Mouse (Mus musculus) adrenal gland (tissue): ENCODE results near the gene Gtf2h1.
"Not testable (repeated sequence)": the region's sequence is repeated elsewhere in the genome, so short reads cannot be mapped to it uniquely, and the experiment has no call there.

Experiments
- intact Hi-C: fragments of 180-260 bp; cut with DNase I; formaldehyde crosslinking; loops from one replicate; pipeline ENCODE4 v1.15.1; 2025

The Gtf2h1 gene

DNA sequence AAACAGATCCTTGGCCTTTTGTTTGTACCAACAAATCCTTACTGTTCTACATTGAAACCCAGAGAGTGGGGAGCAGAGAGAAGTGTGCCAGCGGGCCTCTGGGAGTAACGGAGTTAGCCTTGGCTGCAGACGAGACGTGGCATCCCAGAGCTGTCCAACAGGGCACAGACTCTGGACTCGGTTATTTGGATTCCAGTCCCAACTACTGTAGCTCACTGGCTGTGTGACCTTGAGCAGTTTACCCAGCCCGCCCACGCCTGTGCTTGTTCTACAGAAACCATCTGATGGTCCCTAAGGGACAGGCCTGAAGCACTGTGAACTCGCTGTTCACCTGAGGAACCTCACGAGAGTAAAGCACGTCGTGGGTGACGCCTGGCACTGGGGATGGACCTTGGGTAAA, 34.0 kb downstream of the Gtf2h1 start:
- intact Hi-C loops: no loop called here

DNA sequence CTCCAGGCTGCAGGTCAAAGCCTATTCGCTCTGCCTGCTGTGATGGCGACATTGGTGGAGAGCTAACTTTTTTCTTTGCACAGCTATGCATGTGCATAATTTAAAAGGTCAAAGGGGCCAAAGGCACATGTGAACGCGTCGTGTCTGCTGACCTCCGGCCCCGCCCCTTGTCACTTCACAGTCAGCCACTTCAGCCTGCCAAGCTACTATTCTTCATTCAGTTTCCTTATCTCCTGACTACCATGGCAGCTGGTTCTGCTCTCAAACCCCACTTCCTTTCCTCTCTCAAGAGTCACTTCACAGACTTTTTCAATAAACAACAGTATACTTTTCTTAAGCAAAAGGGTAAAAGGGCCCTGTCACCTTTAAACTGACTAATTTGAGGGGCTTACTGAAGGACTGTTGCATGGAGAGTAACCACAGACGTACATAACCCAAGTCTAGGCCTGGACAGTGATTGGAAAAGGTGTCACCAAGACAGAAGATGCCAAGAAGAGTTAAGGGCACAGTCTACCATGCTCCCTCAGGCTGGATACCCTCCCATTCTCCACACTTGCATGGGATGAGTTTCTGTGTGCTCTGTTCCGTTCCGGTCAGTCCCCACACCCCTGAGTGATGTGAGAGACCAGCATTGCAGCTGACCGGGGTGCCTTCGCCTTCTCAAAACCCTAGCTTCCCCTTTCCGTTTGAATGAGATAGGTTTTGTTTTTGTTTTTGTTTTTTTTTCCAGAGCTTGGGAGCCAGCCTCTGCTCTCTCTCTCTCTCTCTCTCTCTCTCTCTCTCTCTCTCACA, 35.1 kb downstream of the Gtf2h1 start:
- intact Hi-C loops: no loop called here

DNA sequence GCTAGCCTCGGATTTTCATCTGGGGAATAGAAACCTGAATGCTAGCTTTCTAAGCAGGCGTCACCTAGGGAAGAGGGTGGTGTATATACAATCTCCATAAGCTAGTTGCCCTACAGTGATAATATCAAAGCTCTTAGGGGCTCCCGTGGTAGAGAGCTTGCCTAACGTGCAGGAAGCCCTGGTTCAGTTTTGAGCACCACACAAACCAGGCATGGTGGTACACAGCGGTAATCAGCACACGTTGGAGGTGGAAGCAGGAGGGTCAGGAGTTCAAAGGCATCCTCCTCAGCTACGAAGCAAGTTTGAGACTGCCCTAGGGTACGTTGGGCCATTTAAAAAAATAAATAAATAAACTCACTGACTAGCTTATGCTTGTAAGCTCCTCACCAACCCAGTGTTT, 35.8 kb downstream of the Gtf2h1 start:
- intact Hi-C loops: no loop called here

DNA sequence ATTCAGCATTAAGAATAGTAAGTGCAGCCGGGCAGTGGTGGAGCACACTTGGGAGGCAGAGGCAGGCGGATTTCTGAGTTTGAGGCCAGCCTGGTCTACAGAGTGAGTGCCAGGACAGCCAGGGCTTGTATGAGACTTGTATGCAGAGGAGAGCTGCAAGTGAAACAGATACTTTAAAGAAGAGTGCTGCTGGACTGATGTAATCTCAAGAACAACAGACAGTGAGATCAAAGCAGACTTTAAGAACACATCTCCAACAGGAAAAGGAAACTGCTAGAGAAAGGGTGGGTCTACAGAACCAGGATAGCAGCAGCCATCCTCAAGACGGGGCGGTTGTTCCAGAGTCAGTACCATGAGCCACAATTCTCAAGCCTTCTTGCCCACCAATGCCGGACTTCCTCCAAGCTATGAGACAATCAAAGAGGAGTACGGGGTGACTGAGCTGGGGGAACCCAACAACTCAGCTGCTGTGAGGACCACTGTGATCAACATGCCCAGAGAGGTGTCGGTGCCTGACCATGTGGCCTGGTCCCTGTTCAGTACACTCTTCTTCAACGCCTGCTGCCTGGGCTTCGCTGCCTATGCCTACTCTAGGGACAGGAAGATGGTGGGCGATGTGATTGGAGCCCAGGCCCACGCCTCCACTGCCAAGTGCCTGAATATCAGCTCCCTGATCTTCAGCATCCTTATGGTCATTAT, 36.4 kb downstream of the Gtf2h1 start:
- intact Hi-C loops: not testable (repeated sequence)

DNA sequence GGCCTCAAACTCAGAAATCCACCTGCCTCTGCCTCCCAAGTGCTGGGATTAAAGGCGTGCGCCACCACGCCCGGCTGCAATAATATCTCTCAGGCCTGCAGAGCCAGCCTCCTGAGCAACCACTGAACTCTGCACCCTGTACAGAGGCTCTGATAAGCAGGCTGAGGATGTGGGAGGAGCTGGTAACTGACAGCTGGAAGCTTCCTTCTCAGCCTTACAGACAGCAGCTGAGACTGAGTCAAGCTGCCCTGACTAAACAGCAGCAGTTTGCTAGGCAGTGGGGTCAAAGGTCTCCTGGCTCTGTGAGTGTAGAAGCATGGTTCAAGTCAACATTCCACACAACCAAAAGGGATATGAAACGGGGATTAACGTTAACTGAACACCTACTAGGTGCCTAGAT, 37.4 kb downstream of the Gtf2h1 start:
- intact Hi-C loops: no loop called here

DNA sequence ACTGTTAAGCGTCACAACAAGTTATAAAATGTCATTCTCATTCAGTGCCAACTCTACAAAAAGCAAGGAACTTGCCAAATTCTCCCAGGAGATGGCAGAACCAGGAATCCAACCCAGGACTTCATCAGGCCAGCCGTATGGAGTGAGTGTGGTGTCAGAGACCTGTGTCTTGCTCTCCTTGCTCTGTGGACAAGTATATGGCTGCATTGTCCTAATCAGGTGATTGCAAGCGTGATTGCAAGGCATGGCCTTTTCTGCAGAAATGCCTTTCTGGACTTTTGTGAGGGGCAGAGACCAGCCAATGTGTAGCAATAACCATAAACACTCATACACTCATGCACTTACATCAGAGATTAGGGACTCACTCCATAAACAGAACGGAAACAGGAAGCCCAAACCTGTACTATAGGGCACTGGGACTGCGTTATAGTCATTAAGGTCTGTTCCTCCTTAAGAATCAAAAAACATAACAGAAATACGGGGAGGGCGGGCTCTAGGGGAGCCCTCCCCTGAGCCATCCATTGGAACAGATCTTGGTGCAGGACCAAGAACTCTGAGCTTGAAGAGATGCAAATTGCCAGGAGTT, 37.9 kb downstream of the Gtf2h1 start:
- intact Hi-C loops: no loop called here

DNA sequence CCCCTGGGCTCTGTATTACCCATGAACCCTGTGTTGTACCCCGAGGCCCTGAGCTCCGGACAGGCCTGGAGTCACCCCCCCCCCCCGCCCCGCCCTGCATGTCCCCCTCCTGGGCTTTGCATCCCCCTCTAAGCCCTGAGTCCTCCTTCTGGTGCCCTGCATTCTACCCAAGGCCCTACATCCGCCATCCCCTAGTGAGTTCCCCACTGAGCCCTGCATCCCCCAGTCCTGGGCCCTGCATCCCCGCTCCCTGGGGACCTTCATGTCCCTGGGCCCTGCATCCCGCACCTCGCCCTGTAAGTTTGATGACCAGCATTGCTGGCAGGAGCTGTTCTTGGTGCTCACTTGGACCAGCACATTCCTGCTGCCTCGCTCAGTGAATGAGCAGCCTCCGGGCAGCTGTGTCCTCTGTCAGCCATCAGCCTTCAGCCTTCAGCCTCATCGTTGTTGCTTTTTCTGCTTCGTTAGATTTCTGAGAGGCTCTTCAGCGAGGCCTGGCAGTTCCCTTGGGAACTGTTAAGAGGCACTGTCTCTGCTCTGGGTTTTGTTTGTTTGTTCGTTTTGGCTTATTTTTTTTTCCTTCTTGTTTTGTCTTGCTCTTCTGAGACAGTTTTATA, 39.2 kb downstream of the Gtf2h1 start:
- intact Hi-C loops: no loop called here

DNA sequence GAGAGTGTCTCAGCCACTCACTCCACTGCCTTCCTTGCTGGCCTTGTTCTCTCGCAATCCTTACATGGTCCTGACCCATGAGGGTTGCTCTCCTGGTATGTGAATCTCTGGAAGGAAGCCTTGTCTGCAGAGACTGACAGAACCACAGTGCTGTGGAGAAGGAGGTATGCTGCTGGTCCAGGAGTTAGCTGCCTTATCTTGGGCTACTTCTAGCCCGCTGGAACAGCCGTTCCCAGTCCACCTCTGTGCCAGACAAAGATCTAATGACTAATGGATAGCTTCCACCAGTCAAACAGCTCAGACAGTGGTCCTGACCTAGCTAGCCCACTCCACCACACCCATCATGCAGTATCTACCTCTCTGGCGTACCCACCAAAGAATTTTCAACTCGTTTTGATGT, 40.5 kb downstream of the Gtf2h1 start:
- intact Hi-C loops: no loop called here

DNA sequence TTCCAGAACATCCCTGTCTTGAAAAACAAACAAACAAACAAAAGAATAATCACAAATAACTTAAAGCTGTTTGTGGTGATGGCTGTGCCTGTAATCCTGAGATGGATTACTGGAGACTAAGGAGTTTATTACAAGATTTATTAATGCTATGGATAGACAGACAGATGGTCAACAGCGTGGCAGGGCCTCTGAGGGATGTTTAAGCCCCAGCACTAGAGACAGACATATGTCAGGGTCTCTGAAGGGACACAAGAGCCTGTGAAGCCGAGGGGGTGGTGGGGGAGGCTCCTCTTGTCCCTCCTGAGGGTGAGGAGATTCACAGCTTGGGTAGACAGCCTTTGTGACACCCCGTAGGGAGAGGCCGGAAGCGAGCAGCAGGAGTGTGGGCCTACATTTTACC, 41.2 kb downstream of the Gtf2h1 start:
- intact Hi-C loops: no loop called here

DNA sequence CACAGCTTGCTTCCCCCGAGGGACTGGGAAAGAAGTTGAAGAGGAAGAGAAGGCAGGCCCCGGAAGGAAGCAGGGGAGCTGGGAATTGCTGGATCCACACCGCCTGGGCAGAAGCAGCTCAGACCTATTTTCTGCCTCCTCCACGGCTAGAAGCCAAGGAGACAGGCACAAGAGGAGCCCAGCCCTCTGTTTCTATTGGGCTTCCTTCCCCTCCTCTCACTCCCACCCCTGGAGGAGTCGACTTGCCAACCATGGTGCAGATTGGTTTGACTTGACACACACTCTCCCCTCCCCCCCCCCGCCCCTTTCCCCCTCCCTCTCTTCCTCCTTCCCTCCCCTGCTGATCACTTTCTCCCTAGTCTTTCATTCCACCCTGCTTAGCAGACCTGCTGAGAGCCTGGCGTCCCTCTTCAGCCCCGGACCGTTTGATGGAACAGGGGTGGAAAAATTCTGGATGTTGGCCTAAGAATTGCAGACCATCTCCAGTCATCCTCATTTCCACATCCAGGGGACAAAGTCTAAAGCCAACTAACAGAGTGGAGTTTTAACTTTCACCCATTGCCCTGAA, 42.3 kb downstream of the Gtf2h1 start:
- intact Hi-C loops: no loop called here

DNA sequence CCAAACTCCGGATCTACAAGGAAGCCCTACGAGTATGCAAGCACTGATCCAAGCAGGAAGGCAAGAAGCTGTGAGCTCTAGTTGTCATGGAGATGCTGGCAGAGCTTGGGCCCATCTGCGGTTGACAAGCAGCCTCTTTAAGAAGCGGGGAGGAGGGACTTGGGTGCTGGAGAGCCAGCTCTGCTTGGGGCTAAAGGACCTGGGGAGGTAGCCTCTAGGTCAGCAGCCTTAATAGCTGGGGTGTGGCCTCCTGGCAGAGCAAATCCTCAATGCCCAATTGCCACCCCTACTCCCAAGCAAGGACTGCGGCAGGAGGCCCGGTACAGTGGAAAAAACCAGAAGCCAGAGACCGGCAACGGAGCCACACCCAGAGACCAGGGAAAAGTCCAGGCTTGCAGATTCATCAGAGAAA, 43.0 kb downstream of the Gtf2h1 start:
- intact Hi-C loops: no loop called here

DNA sequence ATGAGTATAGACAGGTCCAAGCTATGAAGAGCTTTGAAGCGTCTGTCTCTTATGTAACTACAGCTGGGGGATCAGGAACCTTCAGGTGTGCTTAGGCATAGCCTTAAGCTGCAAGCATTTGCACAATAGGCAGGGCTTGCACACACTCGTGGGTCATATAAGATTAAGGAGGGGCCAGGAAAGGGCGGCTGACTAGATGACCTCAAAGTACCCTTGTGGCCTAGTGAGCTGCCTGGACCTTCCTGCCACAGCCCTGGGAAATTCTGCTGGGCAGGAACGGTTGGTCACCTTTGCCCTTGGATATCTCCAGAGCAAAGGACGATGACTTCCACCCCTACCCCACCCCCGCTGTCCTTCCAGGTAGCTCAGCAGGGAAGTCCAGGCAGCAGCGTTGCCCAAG, 43.5 kb downstream of the Gtf2h1 start:
- intact Hi-C loops: no loop called here

DNA sequence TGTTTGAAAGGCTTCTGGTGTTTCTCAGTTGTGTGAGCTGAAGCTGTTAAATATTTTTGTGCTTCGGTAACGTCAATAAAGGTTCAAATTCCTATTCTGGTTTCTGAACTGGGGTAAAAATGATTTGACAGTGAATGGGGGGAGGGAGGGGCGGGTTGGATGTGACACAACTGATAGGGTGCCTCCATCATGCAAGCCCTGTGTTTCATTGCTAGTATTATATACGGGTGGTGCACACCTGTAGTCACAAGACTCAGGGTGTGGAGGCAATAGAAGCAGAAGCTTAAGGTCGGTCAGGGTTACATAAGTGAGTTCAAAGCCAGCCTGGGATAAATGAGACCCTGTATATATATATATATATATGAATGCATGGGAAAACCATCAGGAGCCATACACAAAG, 44.0 kb downstream of the Gtf2h1 start:
- intact Hi-C loops: no loop called here

DNA sequence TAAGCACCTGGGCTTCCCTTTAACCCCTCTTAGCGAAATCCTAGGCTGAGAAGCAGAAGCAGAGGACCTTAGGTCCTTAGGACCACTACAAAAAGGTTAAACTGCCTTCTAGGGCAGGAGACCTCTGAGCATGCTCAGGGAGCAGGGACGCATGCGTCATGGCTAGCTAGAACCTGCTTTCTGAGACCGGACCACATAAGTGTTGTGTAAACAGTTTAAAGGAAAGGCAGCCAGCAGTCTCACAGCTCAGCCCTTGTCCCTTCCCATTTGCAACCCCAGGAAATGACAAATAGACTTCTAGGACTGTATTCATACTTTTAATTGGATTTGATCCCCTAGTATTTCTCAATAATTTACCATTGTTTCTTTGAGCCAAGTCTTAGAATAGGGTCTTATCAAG, 44.4 kb downstream of the Gtf2h1 start:
- intact Hi-C loops: no loop called here

DNA sequence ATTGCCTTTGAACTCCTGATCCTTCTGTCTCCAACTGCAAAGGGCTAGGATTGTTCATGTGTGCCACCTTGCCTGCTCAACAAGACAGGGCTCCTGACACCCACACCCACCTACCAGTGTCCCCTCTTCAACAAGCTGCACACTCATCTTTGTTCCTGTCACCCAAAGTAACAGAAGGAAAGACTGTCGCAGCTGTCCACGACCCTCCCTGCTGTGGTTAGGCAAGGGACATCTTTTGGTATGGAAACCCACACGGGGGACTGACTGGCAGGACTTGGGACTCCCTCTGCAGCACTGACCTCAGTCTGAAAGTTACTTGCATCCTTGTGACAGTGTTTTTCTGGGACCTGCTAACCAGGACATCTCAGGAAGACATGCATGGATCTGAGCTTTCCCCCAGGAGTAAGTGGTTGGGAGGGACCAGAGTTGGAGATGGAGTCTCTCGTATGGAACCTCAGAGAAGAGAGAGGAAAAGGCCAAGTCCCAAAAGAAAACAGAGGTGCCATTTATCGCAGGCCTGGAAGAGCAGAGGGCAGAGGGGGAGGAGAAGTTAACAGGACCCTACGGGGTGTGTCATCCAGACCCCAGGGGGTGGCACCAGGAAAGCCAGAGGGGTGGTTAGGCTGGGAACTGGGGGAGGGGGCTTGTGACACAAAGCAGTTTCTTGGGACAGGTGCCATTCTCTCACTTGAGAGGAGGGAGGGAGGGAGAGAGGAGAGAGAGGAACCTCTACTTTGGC, 45.1 kb downstream of the Gtf2h1 start, which contains the start of gene Ldha:
Ldha (plus strand) TSS at position 689 of the 739 bp plus-strand sequence.
- intact Hi-C loops: no loop called here

DNA sequence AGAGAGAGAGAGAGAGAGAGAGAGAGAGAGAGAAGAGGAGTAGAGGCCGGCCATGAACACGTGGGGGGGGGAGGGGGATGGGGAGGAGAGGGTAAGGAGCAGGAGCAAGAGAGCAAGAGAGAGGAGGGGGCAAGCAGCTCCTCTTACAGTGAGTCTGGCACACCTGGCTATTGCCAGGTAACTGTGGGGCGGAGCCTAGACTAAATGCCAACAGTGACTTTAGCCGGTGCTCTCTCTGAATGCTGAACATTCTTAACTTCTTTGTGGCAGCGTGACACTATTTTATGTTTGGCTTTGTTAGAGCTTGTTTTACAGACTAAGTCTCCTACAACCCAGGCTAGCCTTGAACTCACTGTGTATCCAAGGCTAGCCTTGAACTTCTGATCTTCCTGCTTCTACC, 46.4 kb downstream of the Gtf2h1 start:
- intact Hi-C loops: no loop called here

DNA sequence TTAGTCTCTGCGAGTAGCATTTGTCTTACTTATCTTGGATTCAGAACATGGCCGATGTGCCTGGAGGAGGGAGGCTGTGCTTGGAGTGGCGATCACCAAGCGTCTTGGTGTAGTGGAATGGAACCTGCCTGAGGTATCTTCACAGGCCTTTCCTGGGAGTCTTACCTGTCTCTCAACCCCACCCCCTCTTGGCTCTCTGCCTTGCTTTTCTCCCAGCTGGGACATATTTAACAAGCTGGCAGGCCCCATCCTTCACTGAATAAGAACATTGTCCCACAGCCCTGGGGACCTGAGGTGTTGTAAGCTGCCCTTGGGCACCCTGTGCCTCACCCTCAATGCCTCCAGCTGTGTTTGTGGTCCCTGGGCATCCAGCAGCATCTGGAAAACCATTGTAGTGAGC, 47.7 kb downstream of the Gtf2h1 start:
- intact Hi-C loops: no loop called here

DNA sequence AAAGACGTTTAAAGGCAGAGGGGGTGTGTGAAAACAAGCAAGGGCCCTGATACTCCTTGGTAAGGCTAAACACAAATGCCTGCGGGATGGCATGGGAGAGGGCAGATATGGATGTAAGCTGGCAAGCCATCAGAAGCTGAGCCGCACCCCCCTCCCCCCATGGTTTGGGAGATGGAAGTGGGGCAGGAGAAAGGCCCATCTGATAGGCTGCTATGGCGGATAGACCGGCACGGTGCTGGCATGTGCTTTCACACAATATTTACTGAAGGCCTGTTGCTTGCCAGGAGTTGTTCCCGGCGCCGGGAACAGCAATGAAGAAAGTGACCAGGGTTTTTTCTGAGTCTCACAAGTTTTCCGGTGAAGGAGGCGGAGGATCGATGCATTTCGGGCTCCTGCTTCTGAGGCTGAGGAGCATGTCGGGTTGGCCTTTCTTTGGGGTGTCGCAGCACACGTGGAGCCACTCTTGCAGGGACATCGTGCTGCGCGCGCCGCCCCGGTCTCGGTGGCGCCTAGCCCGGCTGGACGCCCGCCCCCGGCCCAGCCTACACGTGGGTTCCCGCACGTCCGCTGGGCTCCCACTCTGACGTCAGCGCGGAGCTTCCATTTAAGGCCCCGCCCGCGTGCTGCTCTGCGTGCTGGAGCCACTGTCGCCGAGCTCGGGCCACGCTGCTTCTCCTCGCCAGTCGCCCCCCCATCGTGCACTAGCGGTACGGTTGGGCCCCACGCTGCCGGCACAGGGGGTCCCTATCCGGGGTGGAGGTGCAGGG, 49.5 kb downstream of the Gtf2h1 start:
- intact Hi-C loops: loop anchor here (5.0 kb wide), 2 partner anchors 48 to 133 kb away; partner anchors contain the start of genes Gtf2h1, Hps5 and Saal1

DNA sequence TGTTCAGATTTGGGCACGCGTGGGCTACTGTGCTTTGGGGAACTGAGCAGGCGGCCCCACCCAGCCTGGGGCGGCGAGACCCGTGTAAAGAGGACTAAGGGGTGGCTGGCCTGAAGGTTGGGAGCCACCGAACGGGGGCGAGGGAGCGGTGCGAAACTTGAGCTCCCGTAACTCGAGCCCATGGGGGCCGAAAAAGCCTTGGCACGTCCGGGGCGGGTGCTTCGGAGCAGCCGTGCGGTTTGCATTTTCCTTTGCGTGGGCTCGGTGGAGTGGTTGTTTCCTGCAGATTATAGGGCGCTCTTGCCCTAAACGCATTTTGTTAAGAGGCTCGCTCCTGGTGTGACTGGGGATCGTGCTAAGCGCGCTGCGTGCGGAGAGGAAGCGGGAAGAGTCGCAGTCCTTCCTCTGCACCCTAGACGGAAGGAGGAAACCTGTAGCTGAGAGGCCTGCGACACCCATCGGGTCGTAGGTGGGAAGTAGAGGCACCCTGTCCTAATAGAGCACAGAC, 50.1 kb downstream of the Gtf2h1 start:
- intact Hi-C loops: loop anchor here (5.0 kb wide), 2 partner anchors 49 to 134 kb away; partner anchors contain the start of genes Gtf2h1, Hps5 and Saal1
